Mouse (Mus musculus): ENCODE results near the gene Atad1.
"Not testable (repeated sequence)": the region's sequence is repeated elsewhere in the genome, so short reads cannot be mapped to it uniquely, and the experiment has no call there.

Gene Atad1

DNA sequence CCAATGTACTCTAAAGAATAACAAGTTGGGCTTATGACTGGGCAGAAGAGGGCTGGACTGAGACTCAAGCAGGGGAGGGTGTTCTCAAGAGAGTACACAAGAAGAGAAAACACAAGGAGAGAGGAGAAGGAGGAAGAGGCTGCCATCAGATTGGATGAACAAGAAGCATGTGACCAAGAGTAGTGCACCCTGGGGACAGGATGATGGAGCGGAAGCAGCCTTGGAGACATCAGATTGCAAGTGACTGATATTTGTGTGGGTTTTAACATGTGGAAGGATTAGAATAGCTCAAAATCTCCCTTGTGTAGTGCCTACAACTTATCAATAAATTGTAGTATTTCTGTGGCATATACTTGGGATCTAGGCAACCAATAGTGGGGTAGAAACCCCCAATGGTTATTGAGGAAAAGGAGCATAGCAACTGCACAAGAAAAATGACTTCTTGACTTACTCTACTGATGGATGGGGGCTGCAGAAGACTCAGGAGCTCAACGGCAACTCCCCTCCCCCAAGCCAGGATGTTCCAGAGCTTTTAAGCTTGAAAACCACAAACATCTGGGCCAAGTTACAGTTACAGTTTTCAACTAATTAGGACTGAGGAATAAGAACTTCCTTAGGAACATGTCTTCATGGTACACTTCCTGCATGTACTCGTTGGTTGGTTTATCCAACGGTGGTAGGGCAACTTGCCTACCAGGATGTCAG is 1.2 kb upstream of the Atad1 start:
- no peak for DNase-seq

DNA sequence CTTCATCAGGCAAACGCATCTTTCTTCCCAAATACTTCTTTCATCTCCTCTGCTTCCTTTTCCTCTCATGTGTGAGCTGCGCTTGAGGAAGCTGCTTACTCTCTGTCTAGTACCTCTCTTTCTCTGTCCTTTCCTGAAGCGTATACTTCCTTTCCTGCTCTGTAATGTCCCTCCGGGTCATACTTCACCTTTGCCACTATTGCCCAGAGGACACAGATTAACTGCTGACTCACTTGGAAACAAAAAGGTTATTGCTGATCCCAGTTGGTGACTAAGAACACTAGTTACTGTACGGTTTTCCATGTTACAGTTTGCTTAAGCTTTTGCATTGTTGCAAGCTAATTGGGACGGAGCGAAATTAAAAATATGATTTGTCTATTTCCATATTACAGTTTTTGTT is 1.7 kb downstream of the Atad1 start:
- DNase-seq: no peak

DNA sequence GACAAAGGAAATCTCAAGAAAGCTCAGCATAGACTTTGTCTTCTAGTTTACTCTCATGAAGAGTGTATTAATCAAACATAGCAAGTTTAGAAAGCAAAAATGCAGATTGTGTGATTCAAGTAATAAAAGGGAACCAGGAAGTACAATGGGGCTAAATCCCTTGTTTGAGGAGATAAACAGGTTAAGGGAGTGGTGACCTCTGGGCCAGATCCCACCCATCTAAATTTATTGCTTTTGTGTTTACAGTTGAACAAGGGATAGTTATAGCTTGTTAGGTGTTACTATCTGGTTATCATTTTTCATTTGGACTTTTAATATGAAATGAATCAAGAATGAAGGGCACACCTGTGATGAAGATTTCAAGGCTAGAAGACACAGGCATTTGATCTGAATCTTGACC is 6.7 kb downstream of the Atad1 start:
- DNase-seq: no peak

DNA sequence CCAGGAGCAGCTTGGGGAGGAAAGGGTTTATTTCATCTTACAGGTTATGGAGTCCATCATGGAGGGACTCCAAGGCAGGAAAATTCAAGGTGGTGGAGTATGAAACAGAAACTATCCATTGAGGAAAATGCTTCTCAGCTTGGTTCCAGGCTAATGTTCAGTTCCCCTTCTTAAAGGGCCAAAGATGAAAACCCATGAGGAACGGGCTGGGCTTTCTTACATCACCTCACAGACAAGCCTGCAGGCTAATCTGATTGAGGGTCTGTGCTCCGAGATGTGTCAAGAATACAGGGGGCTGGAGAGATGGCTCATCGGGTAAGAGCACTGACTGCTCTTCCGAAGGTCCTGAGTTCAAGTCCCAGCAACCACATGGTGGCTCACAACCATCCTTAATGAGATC is 9.8 kb downstream of the Atad1 start:
- no peak for DNase-seq

DNA sequence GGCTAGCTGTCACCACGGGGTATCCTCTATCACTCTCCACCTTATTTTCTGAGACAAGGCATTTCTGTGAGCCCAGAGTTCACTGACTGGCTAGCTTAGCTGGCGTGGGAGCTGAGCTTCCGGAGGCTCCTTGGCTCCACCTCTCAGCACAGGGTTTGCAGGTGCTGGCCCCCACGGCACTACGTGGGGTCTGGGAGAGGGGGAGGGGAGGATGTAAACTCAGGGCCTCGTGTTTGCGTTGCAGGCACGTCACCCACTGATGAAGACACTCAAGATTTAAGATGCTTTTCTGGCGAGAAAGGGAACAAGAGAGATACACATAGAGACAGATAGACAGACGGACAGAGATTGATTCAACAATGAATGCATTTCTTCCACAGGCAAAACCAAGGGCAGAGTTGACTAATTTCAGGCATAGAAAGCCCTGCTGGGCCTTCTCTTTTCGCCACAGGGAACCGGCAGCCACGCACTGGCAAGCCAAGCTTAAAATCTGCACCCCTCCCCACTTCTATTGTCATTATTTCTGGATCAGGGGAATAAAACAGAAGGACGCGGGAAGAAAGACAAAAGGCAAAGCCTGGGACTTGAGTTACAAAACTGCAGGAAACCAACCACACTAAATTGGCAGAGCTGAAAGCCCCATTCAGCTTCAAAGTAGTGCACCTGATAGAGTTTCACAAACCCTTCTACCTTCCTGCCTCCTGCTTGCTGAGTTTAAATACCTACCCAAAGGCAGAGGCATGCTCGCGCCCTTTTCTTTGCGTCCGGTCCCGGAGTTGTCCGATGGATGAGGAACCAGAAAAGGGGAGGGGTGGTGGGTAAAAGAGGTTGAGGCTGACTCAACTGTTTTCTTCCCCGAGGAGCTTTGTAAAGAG is 12.9 kb downstream of the Atad1 start:
- DNase-seq: no peak

DNA sequence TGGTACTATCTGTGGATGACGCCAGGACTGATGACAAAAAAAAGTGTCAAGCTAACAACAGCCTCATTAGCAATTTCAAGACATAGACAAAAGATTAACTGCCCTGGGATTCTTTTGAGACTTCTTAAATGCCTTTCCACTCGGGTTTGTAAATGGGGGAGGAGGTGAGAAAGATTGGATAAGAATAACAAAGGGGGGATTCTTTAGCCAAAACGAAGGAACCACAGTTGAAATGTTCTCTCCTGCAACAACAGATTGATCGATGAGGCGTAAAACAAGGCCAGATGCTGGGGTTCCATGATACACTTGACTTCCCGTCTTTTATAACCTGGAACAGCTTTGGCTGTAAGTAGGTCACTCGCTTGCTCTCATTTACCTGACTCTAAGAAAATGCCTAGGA is 15.8 kb downstream of the Atad1 start:
- no peak for DNase-seq

DNA sequence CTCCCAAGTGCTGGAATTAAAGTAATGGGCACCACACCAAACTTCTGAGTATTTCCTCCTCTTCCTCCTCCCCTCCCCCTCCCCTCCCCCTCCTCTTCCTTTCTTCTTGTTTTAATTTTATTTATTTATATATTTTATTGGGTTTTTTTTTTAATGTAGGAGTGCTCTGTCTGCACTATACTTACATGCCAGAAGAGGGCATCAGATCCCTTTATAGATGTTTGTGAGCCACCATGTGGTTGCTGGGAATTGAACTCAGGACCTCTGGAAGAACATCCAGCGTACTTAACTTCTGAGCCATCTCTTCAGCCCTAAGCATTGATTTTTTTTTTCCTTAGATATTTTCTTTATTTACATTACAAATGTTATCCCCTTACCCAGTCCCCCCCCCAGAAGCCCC is 19.3 kb downstream of the Atad1 start:
- no peak for DNase-seq

DNA sequence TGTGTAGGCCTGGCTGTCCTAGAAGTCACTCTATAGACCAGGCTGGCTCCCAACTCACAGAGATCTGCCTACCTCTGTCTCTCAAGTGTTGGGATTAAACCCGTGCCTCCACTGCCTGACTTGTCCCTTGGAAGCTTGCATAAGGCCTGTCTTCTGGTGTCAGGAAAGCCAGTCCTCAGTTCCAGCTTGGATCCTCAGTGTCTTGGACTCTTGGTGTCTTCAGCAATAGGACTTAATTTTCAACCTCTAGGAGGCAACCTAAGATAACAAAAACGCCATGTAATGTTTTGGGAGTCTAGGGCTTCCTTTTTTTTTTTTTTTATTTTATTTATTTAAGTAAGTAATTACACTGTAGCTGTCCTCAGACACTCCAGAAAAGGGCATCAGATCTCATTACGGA is 22.0 kb downstream of the Atad1 start:
- DNase-seq: no peak

DNA sequence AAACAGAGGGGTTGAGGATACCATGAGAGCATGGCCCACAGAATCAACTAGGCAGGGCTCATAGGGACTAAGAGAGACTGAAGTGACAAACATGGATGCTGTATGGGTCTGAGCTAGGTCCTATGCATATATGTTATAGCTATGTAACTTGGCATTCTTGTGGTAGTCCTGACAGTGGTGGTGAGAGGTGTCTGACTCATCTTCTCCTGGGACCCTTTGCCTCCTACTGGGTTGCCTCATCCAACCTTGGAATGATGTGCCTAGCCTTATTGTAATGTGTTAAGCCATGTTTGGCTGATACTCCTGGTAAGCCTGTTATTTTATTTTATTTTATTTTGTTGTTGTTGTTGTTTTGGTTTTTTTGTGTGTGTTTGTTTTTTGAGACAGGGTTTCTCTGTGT is 23.9 kb downstream of the Atad1 start:
- DNase-seq: no peak

DNA sequence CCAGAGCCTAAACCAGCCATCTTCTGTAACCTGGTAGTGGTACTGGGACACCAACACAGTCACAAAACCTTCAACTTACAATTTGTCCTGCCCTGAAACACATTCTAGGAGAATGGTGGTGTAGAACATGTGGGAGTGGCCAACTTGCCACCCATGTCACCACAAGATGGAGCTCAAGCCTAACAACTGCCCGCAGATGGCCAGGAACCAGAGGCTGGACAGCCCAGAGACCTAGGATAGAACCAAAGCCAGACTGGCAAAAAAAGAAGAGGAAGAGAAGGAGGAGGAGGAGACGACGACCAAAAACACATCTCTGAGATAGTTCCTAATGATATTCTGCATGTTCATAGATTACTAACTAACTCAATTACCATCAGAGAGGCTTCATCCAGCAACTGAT is 24.4 kb downstream of the Atad1 start:
- peak; percentile 85 to 88 for DNase-seq

DNA sequence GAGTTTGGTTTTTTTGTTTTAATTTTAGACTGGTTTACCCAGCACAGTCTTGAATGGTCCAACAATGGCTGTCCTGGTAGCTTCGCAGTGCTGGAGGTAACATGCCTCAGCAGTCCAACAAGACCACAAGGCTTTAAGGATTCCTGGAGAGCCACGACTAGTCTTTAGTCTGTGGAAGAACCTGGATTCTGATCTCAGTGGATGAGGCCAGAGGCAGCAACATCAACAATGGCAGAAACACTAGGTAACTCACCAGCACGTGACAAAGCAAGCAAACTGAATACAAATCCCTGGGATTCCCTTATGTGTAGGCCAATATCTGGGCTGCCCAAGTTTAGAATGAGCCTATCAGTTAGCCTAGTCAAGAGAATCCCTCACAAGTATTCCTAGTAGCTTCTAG is 26.1 kb downstream of the Atad1 start:
- DNase-seq: no peak

DNA sequence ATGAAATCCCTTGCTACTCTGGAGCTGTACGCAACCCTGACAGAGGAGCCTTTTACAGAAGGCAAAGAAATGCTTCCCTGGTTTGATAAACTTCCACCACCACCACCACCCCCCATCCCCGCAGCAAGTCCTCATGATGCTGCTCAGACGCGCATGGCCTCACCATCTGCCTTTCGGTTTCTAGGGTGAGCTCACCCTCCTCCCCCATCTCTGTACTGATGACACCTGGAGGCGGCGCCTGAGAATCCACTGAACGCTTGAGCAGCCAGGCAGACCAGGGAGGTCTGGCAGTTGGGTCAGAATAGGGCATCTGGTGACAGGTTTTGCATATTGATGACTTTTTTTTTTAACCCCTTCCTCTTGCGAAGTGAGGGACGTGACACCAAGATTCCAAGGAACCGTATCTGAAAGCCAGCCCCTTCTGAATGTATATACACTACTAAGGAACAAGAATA is 27.0 kb downstream of the Atad1 start:
- DNase-seq: peak; percentile 85 to 92

DNA sequence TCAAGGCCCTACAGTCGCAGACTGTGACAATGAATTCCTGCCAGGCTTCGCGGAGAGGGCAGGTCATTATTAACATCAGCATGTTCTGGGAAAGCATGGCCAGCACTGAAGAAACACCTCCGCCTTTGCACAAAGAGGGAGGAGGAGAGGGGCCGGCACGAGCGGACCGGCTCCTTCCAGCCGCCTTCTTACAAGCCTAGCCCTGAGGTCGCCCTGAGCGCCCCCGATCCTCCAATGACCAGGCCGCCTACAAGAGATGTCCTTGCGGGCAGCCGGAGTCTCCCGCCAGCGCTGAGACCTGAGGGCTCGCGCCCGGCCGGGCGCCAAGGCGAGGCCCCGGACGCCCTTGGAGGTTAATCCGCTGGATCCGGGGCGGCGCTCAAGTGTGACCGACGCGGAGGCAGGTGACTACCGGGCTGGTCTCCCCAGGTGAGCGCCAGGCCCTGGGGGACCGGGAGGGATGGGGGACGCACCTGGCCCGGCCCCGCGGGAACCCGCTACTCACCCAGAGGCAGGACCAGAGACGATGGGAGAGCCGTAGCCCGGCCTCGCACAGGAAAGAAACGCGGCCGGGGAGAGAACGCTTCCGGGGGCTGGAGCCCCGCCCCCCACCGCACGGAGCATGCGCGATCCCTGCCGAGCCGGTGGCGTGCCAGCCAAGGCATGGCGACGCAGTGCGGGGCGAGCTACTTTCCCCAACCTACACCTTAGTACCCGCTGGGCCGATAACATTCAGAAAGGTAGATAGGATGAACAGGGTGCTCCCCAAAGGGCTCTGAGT is 27.6 kb downstream of the Atad1 start:
- DNase-seq: peak; percentile 89 to 95

DNA sequence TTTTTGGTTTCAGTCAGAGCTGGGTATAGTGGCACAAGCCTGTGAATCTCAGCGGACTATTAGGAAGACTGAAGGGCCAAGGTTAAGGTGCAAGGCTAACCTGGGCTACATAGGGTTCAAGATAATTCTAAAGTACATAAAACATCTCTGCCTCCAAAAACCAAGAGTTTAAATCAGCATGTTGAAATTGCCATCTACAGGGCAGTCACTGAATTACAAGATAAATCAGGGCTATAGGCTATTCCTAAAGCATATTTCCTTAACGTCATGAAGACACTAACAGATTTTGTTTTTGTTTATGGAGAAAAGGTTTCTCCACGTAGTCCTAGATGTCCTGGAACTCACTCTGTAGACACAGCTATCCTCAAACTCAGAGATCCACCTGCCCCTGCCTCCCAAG is 29.3 kb downstream of the Atad1 start:
- DNase-seq: peak in 1 of 2 experiments; percentile 17

DNA sequence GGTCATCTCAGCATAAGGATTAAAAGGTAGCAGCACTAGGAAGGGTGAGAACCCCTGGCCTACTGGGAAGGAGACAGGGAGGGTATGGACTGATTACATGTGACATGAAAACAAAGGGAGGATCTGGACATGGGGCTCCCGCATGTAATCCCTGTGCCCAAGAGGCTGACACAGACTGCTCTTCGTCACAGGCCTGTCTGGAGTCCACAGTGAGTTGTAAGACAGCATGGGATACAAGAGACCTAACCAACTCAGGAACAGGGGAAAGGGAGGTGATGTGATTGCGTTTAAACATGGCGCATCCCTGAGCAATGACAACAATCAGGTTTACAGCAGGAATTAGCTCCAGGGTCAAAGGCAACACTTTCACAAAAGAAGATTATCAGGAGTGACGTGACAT is 30.6 kb downstream of the Atad1 start:
- no peak for DNase-seq

DNA sequence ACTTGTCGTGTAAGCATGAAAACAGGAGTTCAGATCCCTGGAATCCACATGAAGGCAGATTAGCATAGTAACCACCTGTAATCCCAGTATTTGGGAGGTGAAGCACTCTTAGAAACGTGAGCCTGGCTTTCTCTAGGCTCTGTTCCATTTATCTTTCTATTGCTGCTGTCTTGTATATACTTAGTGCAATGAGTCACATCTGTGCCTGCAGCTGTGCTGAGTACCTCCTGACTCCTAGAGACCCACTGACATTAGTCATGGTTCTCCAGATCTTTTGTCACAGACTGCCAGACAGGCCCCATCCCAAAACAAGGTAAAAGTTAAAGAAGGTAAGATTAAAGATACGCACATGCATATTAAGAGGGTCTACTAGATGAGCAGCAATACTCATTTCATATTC is 37.4 kb downstream of the Atad1 start:
- no peak for DNase-seq

DNA sequence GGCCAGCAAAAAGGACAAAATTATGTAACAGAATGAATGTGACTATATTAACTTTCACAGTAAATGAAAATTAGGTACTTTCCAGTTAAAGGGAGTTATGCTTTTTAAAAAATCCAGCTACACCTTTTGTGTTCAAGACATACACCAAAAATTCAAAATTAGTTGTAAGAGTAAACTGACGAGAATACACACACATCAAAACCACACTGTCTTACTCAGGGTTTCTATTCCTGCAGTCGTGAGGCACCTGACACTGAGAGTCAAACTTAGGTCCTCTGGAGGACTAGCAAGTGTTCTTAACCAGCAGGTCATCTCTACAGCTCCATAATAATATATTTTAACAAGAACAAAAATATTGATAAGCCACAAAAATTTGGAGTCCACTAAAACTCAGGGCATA is 42.9 kb downstream of the Atad1 start:
- no peak for DNase-seq

DNA sequence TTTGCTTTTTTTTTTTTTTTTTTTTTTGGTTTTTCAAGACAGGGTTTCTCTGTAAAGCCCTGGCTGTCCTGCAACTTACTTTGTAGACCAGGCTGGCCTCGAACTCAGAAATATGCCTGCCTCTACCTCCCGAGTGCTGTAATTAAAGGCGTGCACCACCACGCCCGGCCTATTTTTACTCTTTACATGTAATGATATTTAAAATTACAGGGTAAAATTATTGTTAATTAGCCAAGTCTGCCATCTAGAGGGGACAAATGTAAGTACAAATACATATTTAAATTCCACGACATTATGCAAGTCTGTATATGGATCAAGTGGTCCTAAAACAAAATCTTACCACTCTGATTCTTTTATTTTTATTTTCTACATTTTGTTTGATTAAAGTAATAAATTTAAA is 49.9 kb downstream of the Atad1 start:
- DNase-seq: no peak

DNA sequence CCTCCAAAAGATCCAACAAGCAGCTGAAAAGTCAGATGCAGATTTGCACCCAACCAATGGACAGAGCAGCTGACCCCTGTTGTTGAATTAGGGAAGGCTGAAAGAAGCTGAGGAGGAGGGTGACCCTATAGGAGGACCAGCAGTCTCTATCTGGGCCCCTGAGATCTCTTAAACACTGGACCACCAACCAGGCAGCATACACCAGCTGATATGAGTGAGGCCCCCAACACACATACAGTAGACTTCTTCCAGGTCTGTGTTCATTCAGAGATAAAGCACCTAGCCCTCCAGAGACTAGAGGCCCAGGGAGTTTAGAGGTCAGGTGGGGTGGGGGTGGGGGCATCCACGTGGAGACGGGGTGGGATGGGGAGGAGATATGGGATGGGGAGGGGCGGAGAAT is 51.4 kb downstream of the Atad1 start:
- DNase-seq: not testable (repeated sequence)

DNA sequence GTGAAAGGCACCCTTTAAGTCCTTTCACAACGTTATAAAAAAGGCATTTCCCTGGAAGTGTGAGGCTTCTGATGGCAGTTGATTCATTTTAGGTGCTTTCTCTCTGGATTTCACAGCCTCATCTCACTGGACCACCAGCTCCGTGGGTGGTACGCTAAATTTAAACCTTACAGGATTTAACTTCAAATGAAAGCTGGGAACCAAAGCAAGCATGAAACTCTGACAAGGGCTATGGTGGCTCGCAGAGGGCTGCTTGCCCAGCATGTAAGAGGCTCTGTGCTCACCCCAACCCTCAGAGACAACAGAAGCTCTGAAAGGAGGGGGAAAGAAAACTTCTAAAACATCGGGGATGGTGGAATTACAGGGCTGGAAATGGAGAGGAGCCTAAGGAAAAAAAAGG is 51.9 kb downstream of the Atad1 start:
- no peak for DNase-seq

DNA sequence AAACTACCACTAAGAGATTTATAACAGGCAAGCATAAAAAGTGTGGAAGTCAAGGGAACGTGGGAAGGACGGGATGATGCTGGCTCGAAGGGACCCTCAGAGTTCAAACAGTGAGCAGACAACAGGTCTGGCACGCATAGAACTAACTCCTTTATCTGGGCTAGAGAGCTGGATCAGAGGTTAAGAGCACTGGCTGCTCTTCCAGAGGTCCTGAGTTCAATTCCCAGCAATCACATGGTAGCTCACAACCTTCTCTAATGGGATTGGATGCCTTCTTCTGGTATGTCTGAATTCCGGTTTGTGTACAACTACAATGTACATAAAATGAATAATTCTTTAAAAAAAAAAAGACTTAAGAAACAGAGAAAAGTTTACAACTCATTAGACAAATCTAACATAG is 56.5 kb downstream of the Atad1 start:
- no peak for DNase-seq

DNA sequence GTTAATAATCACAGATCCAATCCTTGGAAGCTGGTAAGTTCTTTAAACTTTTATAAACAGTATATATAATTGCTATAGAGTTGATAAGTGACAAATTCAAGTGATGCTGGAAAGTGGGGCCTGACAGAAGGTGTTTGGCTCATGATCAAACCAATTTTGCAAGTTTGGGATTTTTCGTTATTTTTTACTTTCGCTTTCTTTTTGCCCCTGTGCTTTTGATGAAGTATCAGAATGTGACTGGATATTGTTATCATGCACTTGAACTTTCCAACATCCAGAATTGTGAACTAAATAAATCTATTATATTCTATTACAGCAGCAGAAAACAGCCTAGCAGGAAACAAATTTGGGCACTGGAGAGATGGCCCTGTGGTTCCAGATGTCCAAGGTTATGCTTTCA is 58.7 kb downstream of the Atad1 start:
- no peak for DNase-seq

DNA sequence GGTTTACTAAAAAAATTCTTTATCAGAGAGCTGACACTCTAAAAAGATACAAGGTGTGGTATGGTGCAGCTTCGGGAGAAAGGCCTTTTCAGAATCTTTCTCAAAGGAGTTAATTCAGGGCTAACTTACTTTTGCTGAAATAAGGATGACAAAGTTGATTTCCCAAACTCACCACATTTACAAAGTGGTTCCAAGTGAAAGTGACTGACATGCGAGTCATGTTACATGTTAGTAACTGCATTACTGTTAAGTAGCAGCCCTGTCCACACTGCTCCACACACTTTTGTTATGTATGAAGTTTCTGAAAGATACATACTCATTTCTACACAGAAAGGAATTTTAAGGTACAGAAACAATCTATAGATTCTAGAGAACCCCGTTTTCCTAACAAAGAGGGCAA is 63.8 kb downstream of the Atad1 start:
- no peak for DNase-seq

DNA sequence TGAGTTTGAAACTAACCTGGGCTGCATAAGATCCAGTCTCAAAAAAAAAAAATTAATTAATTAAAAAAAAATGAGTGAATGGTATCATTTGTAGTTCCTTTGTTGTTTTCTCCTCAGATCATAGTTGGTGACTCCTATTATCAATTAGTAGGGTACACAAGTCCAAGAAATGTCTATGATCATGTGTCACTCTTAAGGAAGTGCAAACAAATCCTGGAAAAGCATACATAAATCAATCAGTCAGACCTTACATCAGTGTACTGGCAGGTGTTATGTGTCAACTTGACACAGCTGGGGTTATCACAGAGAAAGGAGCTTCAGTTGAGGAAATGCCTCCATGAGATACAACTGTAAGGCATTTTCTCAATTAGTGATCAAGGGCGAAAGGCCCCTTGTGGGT is 71.8 kb downstream of the Atad1 start:
- not testable (repeated sequence) for DNase-seq

Data from cerebellum, adult 18-20 months (tissue).